Mouse (Mus musculus) lung, postnatal 0 days (tissue): ENCODE measurements around the gene Rec114.

Source experiments
- CTCF ChIP-seq: IDR thresholded peaks from 2 replicates; pipeline ENCODE4 v1.5.1; 2016; ENCODE audit warnings: antibody characterized with exemption, mild to moderate bottlenecking
- EP300 ChIP-seq: IDR thresholded peaks from 2 replicates; pipeline ENCODE4 v1.6.1; 2016; ENCODE audit warnings: antibody characterized with exemption, mild to moderate bottlenecking, control low read depth

DNA sequence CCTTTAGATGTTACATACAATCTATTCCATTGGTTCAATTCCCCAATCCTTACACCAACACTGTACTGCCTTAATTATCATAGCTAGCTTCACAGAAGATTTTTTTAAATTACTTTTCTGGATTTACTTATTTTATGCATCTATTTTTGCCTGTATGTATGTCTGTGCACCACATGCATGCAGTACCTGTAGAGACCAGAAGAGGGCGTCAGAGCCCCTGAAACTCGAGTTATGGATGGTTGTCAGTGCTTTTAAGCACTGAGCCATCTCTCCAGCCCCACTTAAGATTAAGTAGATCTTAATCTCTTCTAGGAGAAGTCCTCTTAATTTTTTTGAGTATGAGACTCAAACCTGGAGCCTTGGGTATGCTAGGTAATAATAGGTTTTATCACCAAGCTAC is 31.6 kb upstream of the Rec114 start:
- peak; percentile 50 for TF ChIP-seq CTCF
- TF ChIP-seq EP300: no peak
